Mouse (Mus musculus) neural tube, embryonic 11.5 days (tissue): ENCODE results near the gene Exoc3l. TPM values are rescaled to one million over a fixed set of nuclear protein-coding genes. Genes with fewer than 3 reads are reported as not detected.
A peak's percentile ranks its signal among the peaks of the same experiment; 100 is the strongest.

ENCODE experiments used
- ATAC-seq: fragments of 200-750 bp; cut with Nextera tagmentation; 2 replicates; pipeline ENCODE4 v1.8.0; 2017; ENCODE audit warnings: moderate number of reproducible peaks, mild to moderate bottlenecking, moderate TSS enrichment, moderate library complexity; ENCODE audit not compliant: insufficient read depth, low FRiP score, low TSS enrichment
- DNase-seq: peaks from one replicate; pipeline ENCODE4 v3.0.0-alpha.2; 2015; ENCODE audit warnings: low spot score
- H3K27ac ChIP-seq: fragments of 300-500 bp; sonication (generic); 2 replicates; pipeline ENCODE4 v1.5.1; 2014; ENCODE audit warnings: low read depth, mild to moderate bottlenecking, low read length
- H3K27me3 ChIP-seq: fragments of 300-500 bp; sonication (generic); 2 replicates; pipeline ENCODE4 v1.6.1; 2014; ENCODE audit warnings: mild to moderate bottlenecking, low read length, mixed read lengths; ENCODE audit not compliant: control insufficient read depth, insufficient read depth
- H3K36me3 ChIP-seq: fragments of 300-500 bp; sonication (generic); 2 replicates; pipeline ENCODE4 v1.6.1; 2014; ENCODE audit warnings: mild to moderate bottlenecking, low read length, moderate library complexity, mixed read lengths; ENCODE audit not compliant: control insufficient read depth, insufficient read depth
- H3K4me1 ChIP-seq: fragments of 300-500 bp; sonication (generic); 2 replicates; pipeline ENCODE4 v1.6.1; 2014; ENCODE audit warnings: low read length, mixed read lengths; ENCODE audit not compliant: control insufficient read depth, insufficient read depth
- H3K4me2 ChIP-seq: fragments of 300-500 bp; sonication (generic); 2 replicates; pipeline ENCODE4 v1.6.1; 2014; ENCODE audit warnings: low read depth, mild to moderate bottlenecking, moderate library complexity
- H3K4me3 ChIP-seq: fragments of 300-500 bp; sonication (generic); 2 replicates; pipeline ENCODE4 v1.5.1; 2014; ENCODE audit warnings: low read depth, low read length
- H3K9ac ChIP-seq: fragments of 300-500 bp; sonication (generic); 2 replicates; pipeline ENCODE4 v1.6.1; 2014; ENCODE audit warnings: mild to moderate bottlenecking, low read length
- H3K9me3 ChIP-seq: fragments of 300-500 bp; sonication (generic); 2 replicates; pipeline ENCODE4 v1.6.1; 2016; ENCODE audit warnings: low read length; ENCODE audit not compliant: control insufficient read depth
- WGBS: fragments of 180-500 bp; shearing (Covaris S2); extraction: QIAGEN DNeasy Blood & Tissue Kit; methylation state at CpG from one replicate; pipeline ENCODE4 v1.1.7; 2014; 5-methylcytosine and 5-hydroxymethylcytosine counted together
- microRNA counts: library from miRNA; unstranded; fragments of <30 nt; microRNA quantifications from one replicate; lab custom pipeline; 2015
- microRNA-seq: library from miRNA; unstranded; fragments of <30 nt; microRNA quantifications from one replicate; pipeline ENCODE4, GENCODE M21; 2016
- polyA plus RNA-seq: library from polyadenylated mRNA; unstranded; fragments of >200 nt; fragmentation: Nextera tagmentation; extraction: Ambion mirVana; gene quantifications from 2 replicates; pipeline ENCODE4 v1.2.1, GENCODE M21; 2014

Gene Exoc3l
- polyA plus RNA-seq, 1 experiment from 2014 or later: 12.1 TPM

DNA sequence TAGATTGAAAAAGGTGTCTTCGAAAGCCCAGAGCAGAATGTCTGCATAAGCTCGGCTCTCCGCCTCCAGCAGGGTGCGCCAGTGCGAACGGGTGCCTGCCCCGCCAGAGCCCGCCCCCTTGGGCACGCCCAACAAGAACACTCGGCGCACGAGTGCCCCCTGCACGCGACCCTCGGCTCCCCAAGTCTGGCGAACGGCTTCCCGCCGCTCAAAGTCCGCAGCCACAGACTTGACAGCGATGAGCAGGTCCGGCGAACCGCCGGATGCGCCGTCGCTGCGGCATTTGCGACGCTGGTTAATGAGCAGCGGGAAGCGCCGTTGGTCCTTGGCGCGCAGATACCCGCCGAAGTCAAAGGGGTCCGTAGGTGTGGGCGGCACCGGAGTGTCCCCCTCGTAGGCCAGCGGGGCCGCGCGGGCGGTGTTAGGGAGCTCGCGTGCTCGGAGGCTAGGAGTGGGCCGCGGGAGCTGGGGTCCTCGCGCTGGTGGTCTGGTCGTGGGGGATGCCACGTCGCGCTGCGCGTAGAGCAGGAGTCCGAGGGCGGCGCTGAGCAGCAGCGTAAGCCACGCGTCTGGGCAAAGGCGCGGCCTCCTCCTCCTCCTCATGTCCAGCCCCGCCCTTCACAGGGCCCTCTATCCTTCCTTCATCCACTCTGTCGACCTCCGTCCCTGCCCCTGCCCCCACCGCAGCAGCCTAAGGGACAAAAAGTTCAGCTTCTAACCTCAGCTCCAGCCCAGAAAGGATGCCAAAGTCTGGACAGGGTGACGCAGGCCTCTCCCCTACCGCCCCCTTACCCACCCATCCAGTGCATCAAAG is 41.5 kb downstream of the Exoc3l start:
- no peak overlapping the region for H3K27ac ChIP-seq
- under 1% methylated on average over 73 of the region's 74 CpGs for WGBS

DNA sequence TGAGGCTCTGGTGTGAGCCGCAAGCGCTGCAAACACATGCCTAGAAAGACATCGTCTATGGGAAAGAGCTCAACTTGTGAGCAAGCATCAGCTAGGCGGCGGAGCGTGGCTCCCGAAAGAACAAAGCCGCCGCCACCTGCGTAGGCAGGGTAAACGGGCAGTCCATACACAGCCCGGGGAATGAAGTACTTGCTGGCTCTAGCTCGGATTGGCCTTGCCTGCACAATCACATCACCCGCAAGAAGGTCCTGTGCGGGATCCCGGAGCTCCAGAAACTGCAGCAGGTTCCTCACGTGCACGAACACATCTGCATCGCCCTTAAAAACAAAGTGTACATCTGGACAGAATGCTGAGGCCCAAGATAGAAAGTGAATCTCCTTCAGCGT is 42.1 kb downstream of the Exoc3l start:
- Histone ChIP-seq H3K9me3 (no peaks in the 10 kb centered on the region), H3K27me3 (peaks cover 29% of the 10 kb centered on the region), H3K36me3 (peaks cover 7% of the 10 kb centered on the region), H3K4me3 (no peak overlapping the region; the same call in 1 of the 2 replicates), H3K4me2 (peak overlapping the region; percentile 99), H3K27ac (no peak overlapping the region), H3K9ac (no peak overlapping the region; the same call in 1 of the 2 replicates), H3K4me1 (peaks cover 4% of the 10 kb centered on the region)
- 28% methylated on average over 20 of the region's 20 CpGs for WGBS
- ATAC-seq: peak; percentile 22; the same call in 1 of the 2 replicates
- peak; percentile 30 for DNase-seq

More for the DNA sequence above, 41.5 kb downstream of the Exoc3l start:
- peak overlapping the region; percentile 74 for H3K9ac ChIP-seq
- H3K36me3 ChIP-seq: peaks cover 7% of the 10 kb centered on the region
- DNase-seq: peak; percentile 91
- peak overlapping the region; percentile 54 for H3K4me3 ChIP-seq
- no peaks in the 10 kb centered on the region for H3K9me3 ChIP-seq
- H3K4me1 ChIP-seq: peaks cover 10% of the 10 kb centered on the region
- peaks cover 35% of the 10 kb centered on the region for H3K27me3 ChIP-seq
- peak overlapping the region; percentile 99 for H3K4me2 ChIP-seq
- ATAC-seq: peak; percentile 79

GRCm38 (mm10) chr8:105252680-105253537 is 43.0 kb downstream of the Exoc3l start:
- Histone ChIP-seq H3K9me3 (no peaks in the 10 kb centered on the region), H3K4me3 (no peak overlapping the region), H3K4me2 (no peak overlapping the region), H3K36me3 (peaks cover 10% of the 10 kb centered on the region), H3K9ac (no peak overlapping the region), H3K27ac (no peak overlapping the region), H3K4me1 (peaks cover 4% of the 10 kb centered on the region; the same call in 1 of the 2 replicates), H3K27me3 (peaks cover 20% of the 10 kb centered on the region)
- DNase-seq: no peak
- no peak for ATAC-seq
- WGBS: 89% methylated on average over 10 of the region's 10 CpGs

DNA sequence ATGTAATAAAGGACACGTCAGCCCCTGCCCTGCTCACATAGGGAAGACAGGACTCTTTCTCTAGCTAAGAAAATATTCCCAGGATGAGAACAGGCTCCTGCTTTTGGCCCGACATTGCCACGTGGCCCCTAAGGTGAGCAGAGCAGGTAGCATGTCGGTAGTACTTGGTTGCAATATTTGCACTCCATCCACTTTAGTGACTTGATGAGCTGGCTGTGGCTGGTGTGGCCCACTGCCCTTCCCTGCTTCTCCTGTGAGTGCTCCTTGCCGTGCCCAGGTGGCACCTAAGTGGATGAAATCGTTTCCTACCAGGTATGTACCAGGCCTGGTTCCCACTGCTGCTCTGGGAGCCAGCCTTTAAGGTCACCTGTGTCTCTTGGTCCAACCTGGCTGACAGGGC is 43.9 kb downstream of the Exoc3l start:
- H3K27me3 ChIP-seq: peaks cover 14% of the 10 kb centered on the region; the same call in 1 of the 2 replicates
- no peak for ATAC-seq
- H3K9me3 ChIP-seq: no peaks in the 10 kb centered on the region
- H3K4me3 ChIP-seq: no peak overlapping the region
- H3K9ac ChIP-seq: no peak overlapping the region
- no peak for DNase-seq
- no peak overlapping the region for H3K4me2 ChIP-seq
- no peak overlapping the region for H3K27ac ChIP-seq
- WGBS: 91% methylated on average over 6 of the region's 6 CpGs
- peaks cover 4% of the 10 kb centered on the region; the same call in 1 of the 2 replicates for H3K4me1 ChIP-seq
- peaks cover 10% of the 10 kb centered on the region for H3K36me3 ChIP-seq

DNA sequence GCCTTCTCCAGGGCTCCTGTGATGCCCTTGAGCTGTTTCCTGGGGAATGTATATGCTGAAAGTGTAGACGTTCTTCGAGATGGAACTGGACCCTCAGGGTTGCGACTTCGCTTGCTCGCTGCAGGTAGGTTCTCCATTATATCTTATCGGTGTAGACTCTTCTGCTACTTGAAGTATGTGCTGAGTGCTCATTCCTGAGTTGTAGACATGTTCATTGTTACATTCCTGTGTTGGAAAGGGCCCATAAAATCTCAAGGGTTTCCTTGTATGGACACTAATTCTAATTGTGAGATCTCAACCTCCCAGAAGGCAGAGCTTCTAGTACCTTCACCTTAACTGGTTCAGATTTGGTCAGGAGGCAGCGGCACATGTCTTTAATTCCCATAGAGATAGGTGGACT is 54.9 kb downstream of the Exoc3l start:
- Histone ChIP-seq H3K4me1 (no peaks in the 10 kb centered on the region), H3K27me3 (no peaks in the 10 kb centered on the region), H3K9me3 (no peaks in the 10 kb centered on the region), H3K4me2 (no peak overlapping the region), H3K27ac (no peak overlapping the region), H3K4me3 (no peak overlapping the region), H3K36me3 (peaks cover 8% of the 10 kb centered on the region), H3K9ac (no peak overlapping the region)
- DNase-seq (no peak), ATAC-seq (no peak)
- WGBS: 96% methylated on average over 7 of the region's 7 CpGs

MicroRNAs encoded within 50 kb of the gene (microRNA counts, 519-probe panel; counts per million panel counts)
- 3,152 counts per million, percentile 66 among the panel's probes with 10 or more counts for microRNA mmu-miR-328 (lab: Ali Mortazavi, UCI)

Small RNAs within 50 kb of the gene (microRNA-seq; reads per million reads assigned to microRNA genes)
- gene Gm27320 (not detected), gene Mir328 (188 reads per million, percentile 58 among the genes with 10 or more reads in this experiment)

Other genes with a start within 250 kb of the Exoc3l start
- gene Ces3a, start 247.5 kb downstream of the Exoc3l start, polyA plus RNA-seq: not detected in 2 replicates
- gene Ces3b, start 212.3 kb downstream of the Exoc3l start, polyA plus RNA-seq: not detected in 2 replicates
- gene Ces4a, start 164.3 kb downstream of the Exoc3l start, polyA plus RNA-seq: not detected in 2 replicates
- 75.4 and 79.8 TPM in 2 replicates for gene Cbfb, start 125.4 kb downstream of the Exoc3l start, polyA plus RNA-seq
- gene D230025D16Rik, start 71.0 kb downstream of the Exoc3l start, polyA plus RNA-seq: 28.9 and 31.5 TPM in 2 replicates
- 3.5 and 3.6 TPM in 2 replicates for gene B3gnt9, start 40.9 kb downstream of the Exoc3l start, polyA plus RNA-seq
- 14.9 and 18.4 TPM in 2 replicates for gene Tradd, start 31.5 kb downstream of the Exoc3l start, polyA plus RNA-seq
- 0.66 and 1.0 TPM in 2 replicates for gene Fbxl8, start 31.5 kb downstream of the Exoc3l start, polyA plus RNA-seq
- gene Hsf4, start 26.3 kb downstream of the Exoc3l start, polyA plus RNA-seq: not detected in 2 replicates
- gene Nol3, start 20.0 kb downstream of the Exoc3l start, polyA plus RNA-seq: 2.7 and 3.5 TPM in 2 replicates
- 46.1 and 50.8 TPM in 2 replicates for gene 4931428F04Rik, start 6.2 kb downstream of the Exoc3l start, polyA plus RNA-seq
- gene E2f4, start 1.6 kb upstream of the Exoc3l start, polyA plus RNA-seq: 103 and 107 TPM in 2 replicates
- 1.0 and 1.9 TPM in 2 replicates for gene Elmo3, start 9.5 kb upstream of the Exoc3l start, polyA plus RNA-seq
- gene Lrrc29, start 30.2 kb upstream of the Exoc3l start, polyA plus RNA-seq: 1.3 and 1.4 TPM in 2 replicates
- gene Tmem208, start 30.3 kb upstream of the Exoc3l start, polyA plus RNA-seq: 111 TPM in 2 replicates
- 1.8 and 1.9 TPM in 2 replicates for gene Fhod1, start 51.9 kb upstream of the Exoc3l start, polyA plus RNA-seq
- gene Slc9a5, start 52.7 kb upstream of the Exoc3l start, polyA plus RNA-seq: 4.1 TPM in 2 replicates
- 0.54 and 0.89 TPM in 2 replicates for gene Plekhg4, start 77.2 kb upstream of the Exoc3l start, polyA plus RNA-seq
- not detected in 2 replicates for gene Kctd19, start 117.4 kb upstream of the Exoc3l start, polyA plus RNA-seq
- 0.92 and 1.6 TPM in 2 replicates for gene Lrrc36, start 117.5 kb upstream of the Exoc3l start, polyA plus RNA-seq
- 218 and 229 TPM in 2 replicates for gene Tppp3, start 175.4 kb upstream of the Exoc3l start, polyA plus RNA-seq
- 18.5 and 18.9 TPM in 2 replicates for gene Zdhhc1, start 200.8 kb upstream of the Exoc3l start, polyA plus RNA-seq
- 22.5 and 23.9 TPM in 2 replicates for gene Hsd11b2, start 222.7 kb upstream of the Exoc3l start, polyA plus RNA-seq